Mouse (Mus musculus) adrenal gland, postnatal 4 days (tissue): ENCODE measurements at regions not wholly inside any gene's neighbourhood (a gene's known extent, or its start where the extent isn't known, plus 50 kb on each side); places are given as distances from the start of the nearest gene placed in this dataset.

ENCODE experiments used
- DNase-seq, 2 experiments: peaks; one replicate each; pipeline ENCODE4 v3.0.0; 2021 to 2022; ENCODE audit warnings: low spot score in 2 of 2, mixed read lengths in 2 of 2

- DNase-seq: no peak
Measured at GRCm38 (mm10) chr4:94186997-94187396, 369.3 kb upstream of the Gm10306 start.

DNA sequence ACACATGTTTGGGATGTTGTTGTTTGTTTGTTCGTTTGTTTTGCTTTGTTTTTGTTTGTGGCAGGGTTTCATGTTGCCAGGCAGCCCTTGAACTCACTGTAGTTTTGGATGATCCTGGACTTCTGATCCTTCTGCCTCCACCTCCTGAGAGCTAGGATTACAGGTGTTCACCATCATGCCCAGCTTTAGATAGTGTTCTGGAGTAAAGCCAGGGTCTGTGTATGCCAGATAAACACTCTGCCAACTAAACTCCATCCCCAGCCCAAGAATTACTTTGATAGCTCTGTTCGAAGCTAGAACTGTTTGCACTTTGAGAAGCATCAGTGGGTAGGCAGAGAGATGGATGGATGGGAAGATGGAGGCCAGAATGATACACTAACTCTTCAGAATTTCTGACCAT, 368.0 kb upstream of the Gm10306 start:
- no peak for DNase-seq

DNA sequence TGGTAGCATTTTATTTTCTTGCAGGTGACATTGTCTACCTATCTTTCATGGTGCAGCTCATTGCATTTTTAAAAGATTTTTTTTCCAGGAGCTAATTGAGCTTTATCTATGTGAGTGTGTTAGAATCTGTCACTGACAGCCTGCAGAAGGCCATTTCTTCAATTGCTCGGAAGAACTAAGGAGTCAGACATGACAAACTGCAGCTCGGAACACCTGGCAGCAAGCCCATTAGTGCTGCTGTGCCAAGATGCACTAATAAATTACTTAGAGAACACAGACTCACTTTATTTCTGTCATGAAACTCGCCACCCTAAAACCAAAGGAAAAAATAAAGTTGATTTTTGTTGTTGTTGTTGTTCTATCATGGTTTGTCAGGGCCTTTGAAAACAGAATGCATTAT, 367.5 kb upstream of the Gm10306 start:
- DNase-seq: peak; percentile 55 to 57

GRCm38 (mm10) chr4:94190940-94191339, 365.4 kb upstream of the Gm10306 start:
- no peak for DNase-seq

DNA sequence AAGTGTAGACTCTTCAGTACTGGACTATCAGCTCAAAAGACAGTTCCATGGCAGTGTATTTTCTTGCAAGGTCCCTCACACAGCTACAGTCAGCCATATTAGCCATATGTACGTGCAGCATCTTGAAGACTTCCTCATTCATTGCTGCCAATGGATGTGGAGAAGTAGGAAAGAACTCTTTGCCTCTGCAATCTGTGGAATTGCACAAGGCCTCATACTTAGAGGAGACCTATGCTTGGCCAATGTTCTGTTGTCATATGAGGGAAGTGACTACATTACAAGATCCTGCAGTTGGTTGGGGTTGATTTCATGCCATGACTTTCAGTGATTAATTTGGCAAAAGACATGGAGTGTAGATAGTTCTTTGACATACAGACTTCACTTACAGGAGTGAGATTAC, 340.1 kb upstream of the Gm10306 start:
- DNase-seq: no peak

DNA sequence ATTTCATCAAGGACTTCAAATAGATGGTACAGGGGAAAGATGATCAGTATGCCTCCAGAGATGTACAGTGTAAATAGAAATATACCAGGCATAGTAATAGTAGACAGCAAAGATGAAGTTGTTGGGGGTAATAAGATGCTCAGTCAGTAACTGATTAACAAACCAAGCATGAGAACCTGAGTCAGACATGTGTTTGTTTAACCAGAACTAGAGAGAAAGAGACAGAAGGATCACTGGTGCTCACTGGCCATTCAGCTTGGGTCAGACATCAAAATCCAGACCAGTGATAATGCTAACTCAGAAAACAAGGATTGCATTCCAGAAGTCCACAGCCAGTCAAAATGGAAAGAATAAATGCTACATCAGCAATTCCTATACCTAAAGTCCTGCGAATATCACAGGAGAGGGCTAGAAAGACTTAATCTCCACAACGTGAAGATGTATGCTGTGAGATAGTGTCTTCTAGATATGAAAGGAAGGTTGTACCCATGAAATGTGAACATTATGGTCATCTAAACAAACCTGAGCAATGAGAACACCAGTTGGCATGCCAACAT, 320.6 kb upstream of the Gm10306 start:
- DNase-seq: no peak

DNA sequence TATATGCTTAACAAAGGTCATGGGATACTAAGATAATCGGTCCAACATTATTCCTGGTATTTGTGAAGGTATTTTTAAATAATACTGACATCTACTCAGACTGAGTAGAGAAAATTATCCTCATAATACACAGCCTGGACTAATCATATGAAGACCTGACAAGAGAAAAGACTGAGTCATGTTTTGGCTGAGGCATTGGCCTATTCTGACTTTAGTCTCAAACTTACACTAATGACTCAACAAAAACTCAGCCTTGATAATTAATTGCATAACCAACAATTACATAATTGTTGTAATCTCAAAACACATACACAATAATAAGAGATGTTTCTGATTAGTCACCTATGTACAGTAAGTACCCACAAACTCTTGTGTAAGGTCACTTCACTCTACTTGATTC, 300.3 kb upstream of the Gm10306 start:
- no peak for DNase-seq

DNA sequence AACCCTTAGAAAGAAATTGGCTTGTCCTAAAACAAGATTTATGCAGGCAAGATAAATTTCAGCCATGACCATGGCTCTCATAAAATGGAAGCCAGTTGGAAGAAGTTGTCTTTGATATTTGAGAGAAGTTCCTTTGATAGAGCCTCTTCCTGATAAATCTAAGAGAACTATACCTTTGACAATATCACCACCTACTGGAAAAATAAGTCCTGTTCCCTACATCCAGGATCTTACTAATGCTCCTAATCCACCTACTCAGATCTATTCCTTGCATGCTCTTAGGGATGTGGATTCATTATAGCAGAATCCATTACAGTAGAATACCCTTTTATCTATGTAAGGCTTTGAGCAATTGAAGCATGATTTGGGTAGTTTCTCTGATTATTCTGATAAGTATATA, 295.2 kb upstream of the Gm10306 start:
- DNase-seq: no peak

DNA sequence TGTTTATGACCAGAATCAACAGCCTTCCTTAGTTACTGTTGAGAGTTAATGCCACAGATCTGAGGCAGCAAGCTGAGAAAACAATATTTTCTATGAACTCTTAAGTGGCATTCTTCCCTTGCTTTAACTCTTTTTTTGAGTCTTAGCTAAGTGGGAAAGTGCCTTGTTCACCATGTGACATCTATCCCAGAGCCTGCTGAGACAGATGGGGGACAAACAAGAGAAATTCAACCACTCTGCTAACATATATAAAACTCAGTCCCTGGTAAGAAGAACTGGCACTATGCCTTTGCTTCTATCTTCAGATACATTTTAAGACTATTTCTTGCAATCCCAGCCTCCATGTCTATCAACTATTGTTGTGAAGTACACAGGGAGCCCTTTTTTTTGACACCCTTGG, 274.6 kb upstream of the Gm10306 start:
- no peak for DNase-seq

GRCm38 (mm10) chr4:94292150-94292549, 264.2 kb upstream of the Gm10306 start:
- no peak for DNase-seq

DNA sequence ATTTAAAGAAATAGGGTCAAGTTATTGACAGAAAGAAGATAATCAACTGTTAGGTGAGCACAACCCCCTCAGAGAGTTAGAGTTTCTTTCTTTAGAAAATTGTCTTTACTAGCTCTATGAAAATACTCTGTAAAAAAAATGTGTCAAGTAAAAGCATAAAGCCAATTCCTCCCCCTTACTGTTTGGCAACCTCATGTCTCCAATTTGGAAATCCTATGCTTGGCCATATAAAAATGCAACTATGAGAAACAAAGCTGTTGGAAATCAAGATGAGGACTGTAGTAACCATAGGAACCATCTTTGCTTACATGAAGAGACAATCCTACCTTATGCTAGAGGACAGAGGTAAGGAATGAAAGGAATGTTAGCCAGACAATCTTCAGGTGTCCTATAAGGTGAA, 239.0 kb upstream of the Gm10306 start:
- DNase-seq: no peak

GRCm38 (mm10) chr4:94326759-94327158, 229.6 kb upstream of the Gm10306 start:
- no peak for DNase-seq

- DNase-seq: no peak
Measured at GRCm38 (mm10) chr4:94343331-94343730, 213.0 kb upstream of the Gm10306 start.

DNA sequence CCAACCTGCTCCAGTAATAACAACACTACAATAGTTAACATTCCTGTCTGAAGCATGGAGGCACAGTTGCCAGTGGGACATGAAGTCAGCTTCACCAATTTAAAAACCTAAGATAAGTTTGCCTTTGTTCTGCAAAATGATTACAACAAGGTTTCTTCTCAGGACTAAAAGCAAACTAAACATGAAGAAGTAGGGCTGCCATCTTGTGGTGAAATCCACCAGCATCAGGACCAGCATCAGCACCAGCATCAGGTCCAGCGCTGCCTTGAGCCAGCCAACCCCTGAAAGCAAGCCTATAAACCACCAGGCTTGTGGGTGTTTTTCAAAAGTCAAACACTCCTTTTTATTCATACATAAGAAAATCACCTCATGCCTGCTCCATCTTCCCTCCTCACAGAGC, 207.1 kb upstream of the Gm10306 start:
- DNase-seq: no peak

- DNase-seq: no peak
Measured at GRCm38 (mm10) chr4:94356982-94357381, 199.4 kb upstream of the Gm10306 start.

DNA sequence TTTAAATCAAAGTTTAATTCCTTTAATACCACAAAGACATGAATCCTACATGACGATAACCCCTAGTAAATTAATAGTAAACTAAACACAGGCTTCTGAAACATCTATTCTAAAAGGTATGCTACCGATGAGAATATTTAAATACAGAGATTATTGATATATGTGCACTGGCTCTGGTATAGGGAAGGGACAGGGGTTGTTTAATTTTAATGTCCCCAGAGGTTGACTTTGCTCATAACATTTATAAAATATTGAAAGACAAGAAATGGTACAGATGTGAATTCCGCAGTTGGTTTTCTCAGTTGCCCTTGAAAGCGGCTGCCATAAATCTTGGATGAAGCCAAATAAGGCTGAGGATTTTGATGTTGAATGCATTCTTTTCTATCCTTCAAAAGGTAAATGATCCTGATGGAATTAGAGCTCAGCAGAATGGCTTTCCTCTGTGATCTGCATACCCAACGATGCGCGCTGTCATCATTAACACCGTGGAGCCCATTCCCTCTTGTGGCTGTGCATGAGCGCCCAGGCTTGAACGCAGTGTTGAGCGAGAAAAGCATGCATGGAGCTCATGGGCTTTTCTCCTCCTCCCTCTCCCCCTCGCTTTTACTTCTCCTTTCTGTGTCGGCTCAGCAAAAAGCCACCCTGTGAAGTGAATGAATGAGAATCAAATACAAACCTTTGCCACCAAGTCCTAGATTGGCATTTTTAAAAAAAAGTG, 195.4 kb upstream of the Gm10306 start:
- DNase-seq: no peak

DNA sequence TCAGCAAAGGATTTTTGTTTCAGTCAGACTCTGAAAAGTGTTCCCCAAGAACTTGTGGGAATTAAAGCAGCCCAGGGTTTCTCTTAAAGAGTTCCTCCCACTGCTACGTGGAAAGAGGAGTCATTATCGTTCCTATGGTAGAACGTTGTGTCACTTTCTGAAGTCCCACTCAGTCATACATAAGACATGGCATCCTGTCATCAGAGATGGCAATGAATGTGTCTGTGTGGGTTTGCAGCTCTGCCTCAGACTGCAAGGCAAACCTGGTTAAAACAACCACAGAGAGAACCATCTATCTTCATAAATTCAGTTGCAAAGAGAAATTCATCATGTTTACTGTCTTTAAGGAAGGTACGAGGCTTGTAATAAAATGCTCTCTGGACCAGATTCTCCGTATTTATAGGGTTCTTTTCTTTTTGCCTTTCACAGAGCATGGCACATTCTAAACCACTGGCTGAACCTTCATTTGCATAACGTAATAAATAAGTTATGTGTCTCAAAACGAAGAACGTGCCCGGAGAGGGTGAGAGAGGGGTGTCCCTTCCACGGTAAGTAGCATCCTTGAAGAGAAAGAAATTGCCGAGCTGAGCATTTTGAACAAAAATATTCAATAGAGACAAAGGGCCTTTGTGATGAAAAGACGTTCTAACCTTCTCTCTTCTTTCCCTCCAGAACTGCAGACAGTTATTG, 194.7 kb upstream of the Gm10306 start:
- no peak for DNase-seq

DNA sequence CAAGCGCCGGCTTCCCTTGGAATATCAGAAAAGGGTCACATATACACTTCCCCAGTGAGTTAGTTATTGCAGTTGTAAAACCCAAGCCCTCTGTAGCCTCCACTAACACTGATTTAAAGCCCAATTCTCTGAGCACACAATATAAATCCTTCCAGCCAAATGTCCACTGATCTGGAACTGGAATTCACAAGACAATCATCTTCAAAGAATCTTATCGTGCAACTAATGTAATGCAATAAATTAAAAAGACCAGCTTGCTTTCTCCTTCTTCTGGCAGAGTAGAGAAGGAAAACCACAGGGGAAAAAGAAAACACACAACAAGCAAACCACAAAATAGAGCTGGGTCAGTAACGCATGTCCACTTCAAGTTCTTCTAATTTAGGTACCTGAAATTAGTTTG, 191.0 kb upstream of the Gm10306 start:
- no peak for DNase-seq

- DNase-seq: no peak
Measured at GRCm38 (mm10) chr4:94367174-94367573, 189.2 kb upstream of the Gm10306 start.

DNA sequence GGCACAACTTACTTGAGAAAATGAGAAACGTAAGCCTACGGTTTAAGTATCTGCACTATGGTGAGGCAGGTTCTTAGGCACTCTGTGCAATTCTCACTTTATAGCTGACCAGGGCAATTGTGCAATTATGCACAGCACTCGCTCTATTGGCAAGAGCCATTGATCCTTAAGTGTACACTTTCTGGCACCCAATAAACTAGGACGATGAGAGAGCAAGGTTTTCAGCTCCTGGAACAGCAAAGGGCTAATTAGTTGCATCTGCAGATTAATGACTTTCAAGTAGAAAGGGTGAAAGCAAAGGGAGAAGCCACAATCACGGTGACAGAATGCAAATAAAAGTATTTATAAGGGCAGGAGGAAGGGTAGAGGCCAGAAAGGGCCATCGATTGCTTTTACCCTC, 185.4 kb upstream of the Gm10306 start:
- DNase-seq: no peak

DNA sequence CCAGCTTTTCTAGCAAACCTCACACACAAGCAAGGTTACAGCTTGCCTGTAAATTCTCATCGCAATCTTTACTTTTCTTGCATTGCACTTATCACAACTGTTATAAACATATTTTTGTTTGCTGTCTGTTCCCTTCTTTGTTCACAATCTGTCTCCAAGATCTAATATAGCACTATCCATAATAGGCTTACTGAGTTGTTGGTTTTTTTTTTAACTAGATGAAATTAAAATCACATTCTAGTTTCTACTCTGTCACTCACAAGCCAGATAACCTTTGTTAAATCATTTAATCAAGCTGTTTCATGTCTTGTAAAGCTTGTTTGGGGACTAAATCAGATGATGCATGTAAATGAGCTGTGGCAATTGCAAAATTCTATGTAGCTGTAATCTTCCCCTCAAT, 180.1 kb upstream of the Gm10306 start:
- DNase-seq: no peak

GRCm38 (mm10) chr4:94385703-94386102, 170.6 kb upstream of the Gm10306 start:
- no peak for DNase-seq

GRCm38 (mm10) chr4:94388317-94388716, 168.0 kb upstream of the Gm10306 start:
- DNase-seq: no peak
